Mouse (Mus musculus) embryonic facial prominence, embryonic 15.5 days (tissue): ENCODE data around the gene Col6a3. TPM values are rescaled to one million over a fixed set of nuclear protein-coding genes. Genes with fewer than 3 reads are reported as not detected.

ENCODE experiments used
- ATAC-seq: fragments of 200-750 bp; cut with Nextera tagmentation; 2 replicates; pipeline ENCODE4 v1.8.0; 2017; ENCODE audit warnings: low read depth, moderate TSS enrichment; ENCODE audit not compliant: insufficient number of reproducible peaks, low FRiP score, low TSS enrichment
- H3K27ac ChIP-seq: fragments of 300-500 bp; sonication (generic); replicated peaks from 2 replicates; pipeline ENCODE4 v1.5.1; 2015; ENCODE audit warnings: mild to moderate bottlenecking, inconsistent platforms
- H3K27me3 ChIP-seq: fragments of 300-500 bp; sonication (generic); 2 replicates; pipeline ENCODE4 v1.6.1; 2015; ENCODE audit warnings: inconsistent platforms
- H3K36me3 ChIP-seq: fragments of 300-500 bp; sonication (generic); 2 replicates; pipeline ENCODE4 v1.6.1; 2015; ENCODE audit warnings: mild to moderate bottlenecking, inconsistent platforms
- H3K4me1 ChIP-seq: fragments of 300-500 bp; sonication (generic); 2 replicates; pipeline ENCODE4 v1.6.1; 2015; ENCODE audit warnings: inconsistent platforms
- H3K4me2 ChIP-seq: fragments of 300-500 bp; sonication (generic); replicated peaks from 2 replicates; pipeline ENCODE4 v1.6.1; 2015; ENCODE audit warnings: mild to moderate bottlenecking, inconsistent platforms
- H3K4me3 ChIP-seq: fragments of 300-500 bp; sonication (generic); replicated peaks from 2 replicates; pipeline ENCODE4 v1.5.1; 2015; ENCODE audit warnings: mild to moderate bottlenecking, inconsistent platforms
- H3K9ac ChIP-seq: fragments of 300-500 bp; sonication (generic); 2 replicates; pipeline ENCODE4 v1.6.1; 2015; ENCODE audit warnings: inconsistent platforms
- H3K9me3 ChIP-seq: fragments of 300-500 bp; sonication (generic); replicated peaks from 2 replicates; pipeline ENCODE4 v1.6.1; 2016; ENCODE audit warnings: inconsistent platforms
- WGBS: fragments of 180-500 bp; shearing (Covaris S2); methylation state at CpG from one replicate; pipeline ENCODE4 v1.1.7; 2015; 5-methylcytosine and 5-hydroxymethylcytosine counted together
- polyA plus RNA-seq: library from polyadenylated mRNA; unstranded; fragments of >200 nt; fragmentation: Nextera tagmentation; extraction: Ambion mirVana; gene quantifications from 2 replicates; pipeline ENCODE4 v1.2.1, GENCODE M21; 2015

Gene Col6a3
- polyA plus RNA-seq, 1 experiment from 2014 or later: 204 TPM

DNA sequence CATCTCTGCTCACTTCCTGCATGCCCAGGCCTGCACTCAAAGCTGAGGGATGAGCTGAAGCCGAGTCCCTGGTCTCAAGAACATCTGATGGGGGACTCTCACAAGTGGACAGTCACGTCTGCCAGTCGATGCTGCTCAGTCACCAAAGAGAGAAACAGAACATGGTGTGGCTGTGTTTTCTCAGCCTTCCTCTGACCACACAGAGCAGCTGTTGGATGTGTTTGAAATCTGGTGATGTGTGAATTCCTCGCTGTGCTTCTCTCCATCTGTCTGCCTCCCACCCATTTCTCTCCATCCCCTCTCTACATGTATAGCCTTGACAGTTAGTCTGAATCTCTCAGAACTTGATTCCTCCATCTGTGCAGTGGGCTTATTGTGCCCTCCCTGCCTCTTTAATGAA is 92.5 kb downstream of the Col6a3 start:
- WGBS: 48% methylated on average over 4 of the region's 4 CpGs
- ATAC-seq: no peak
- no peaks in the 10 kb centered on the region for H3K36me3 ChIP-seq
- H3K9me3 ChIP-seq: no peaks in the 10 kb centered on the region
- H3K4me2 ChIP-seq: no peak overlapping the region
- H3K27me3 ChIP-seq: no peaks in the 10 kb centered on the region
- peak overlapping the region; percentile 22; the same call in 1 of the 2 replicates for H3K27ac ChIP-seq
- peaks cover 37% of the 10 kb centered on the region for H3K4me1 ChIP-seq
- no peak overlapping the region for H3K9ac ChIP-seq
- H3K4me3 ChIP-seq: no peak overlapping the region

- ATAC-seq: peak; percentile 76
- no peak overlapping the region for H3K9ac ChIP-seq
- no peaks in the 10 kb centered on the region for H3K9me3 ChIP-seq
- H3K4me3 ChIP-seq: no peak overlapping the region
- H3K36me3 ChIP-seq: no peaks in the 10 kb centered on the region
- H3K27me3 ChIP-seq: no peaks in the 10 kb centered on the region
- WGBS: 29% methylated on average over 8 of the region's 8 CpGs
- no peak overlapping the region for H3K4me2 ChIP-seq
- peaks cover 46% of the 10 kb centered on the region for H3K4me1 ChIP-seq
- peak overlapping the region; percentile 71 for H3K27ac ChIP-seq
Observed at GRCm38 (mm10) chr1:90750169-90750568, 93.6 kb downstream of the Col6a3 start.

DNA sequence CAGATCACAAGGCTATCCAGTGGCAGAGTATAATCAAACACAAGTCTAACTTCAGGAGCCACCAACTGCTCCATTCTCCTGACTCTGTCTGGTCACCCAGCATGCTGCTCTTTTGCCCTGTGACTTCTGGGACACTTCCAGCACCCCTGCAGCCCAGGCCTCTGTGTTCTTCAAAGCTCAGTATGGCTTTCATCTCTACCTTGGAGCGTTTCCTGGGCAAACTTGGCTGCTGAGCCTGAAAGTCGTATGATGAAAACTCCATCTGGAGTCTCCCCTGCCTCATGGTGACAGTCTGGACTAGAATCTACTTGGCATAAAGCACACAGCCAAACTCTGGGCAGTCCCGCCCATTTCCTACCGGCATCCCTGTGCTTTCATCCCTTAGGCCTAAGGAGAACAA is 95.2 kb downstream of the Col6a3 start:
- no peak overlapping the region for H3K4me3 ChIP-seq
- 48% methylated on average over 4 of the region's 4 CpGs for WGBS
- ATAC-seq: no peak
- no peak overlapping the region for H3K27ac ChIP-seq
- no peaks in the 10 kb centered on the region for H3K36me3 ChIP-seq
- no peaks in the 10 kb centered on the region for H3K9me3 ChIP-seq
- peaks cover 46% of the 10 kb centered on the region for H3K4me1 ChIP-seq
- no peak overlapping the region for H3K9ac ChIP-seq
- H3K27me3 ChIP-seq: no peaks in the 10 kb centered on the region
- H3K4me2 ChIP-seq: no peak overlapping the region

DNA sequence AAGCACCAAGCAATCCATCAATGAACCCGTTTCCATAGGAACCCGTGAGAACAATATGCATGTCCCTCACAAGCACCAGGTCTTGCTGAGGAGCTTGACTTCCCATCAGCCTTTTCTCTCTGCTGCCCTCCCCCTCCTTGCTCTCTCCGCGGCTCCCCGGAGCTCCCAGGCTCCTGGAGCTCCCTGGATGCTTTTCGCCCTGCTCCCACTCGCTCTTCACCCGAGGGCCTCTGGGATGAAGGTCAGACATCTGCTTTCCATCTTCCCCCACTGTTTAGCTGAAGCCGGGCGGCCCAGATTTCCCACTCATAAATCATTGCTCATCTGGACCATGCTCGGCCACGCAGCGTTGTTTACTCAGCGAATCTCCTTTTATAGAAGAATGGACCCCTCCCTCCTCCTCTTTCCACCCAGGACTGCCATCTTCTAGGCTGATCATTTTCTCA is 99.8 kb downstream of the Col6a3 start:
- 12% methylated on average over 14 of the region's 14 CpGs for WGBS
- Histone ChIP-seq H3K27ac (peak overlapping the region; percentile 66), H3K4me1 (peaks cover 36% of the 10 kb centered on the region), H3K9ac (no peak overlapping the region), H3K4me3 (0 out of 2 replicates have a peak overlapping the region, but pooled peaks have one; percentile 12), H3K27me3 (no peaks in the 10 kb centered on the region), H3K4me2 (peak overlapping the region; percentile 41), H3K36me3 (no peaks in the 10 kb centered on the region), H3K9me3 (no peaks in the 10 kb centered on the region)
- ATAC-seq: peak; percentile 41; the same call in 1 of the 2 replicates

GRCm38 (mm10) chr1:90743445-90743844 is 100.3 kb downstream of the Col6a3 start:
- H3K27ac ChIP-seq: no peak overlapping the region
- WGBS: 75% methylated on average over 1 of the region's 1 CpGs
- no peak overlapping the region for H3K9ac ChIP-seq
- peaks cover 36% of the 10 kb centered on the region for H3K4me1 ChIP-seq
- no peak overlapping the region for H3K4me2 ChIP-seq
- no peak for ATAC-seq
- H3K27me3 ChIP-seq: no peaks in the 10 kb centered on the region
- no peak overlapping the region for H3K4me3 ChIP-seq
- no peaks in the 10 kb centered on the region for H3K9me3 ChIP-seq
- no peaks in the 10 kb centered on the region for H3K36me3 ChIP-seq

DNA sequence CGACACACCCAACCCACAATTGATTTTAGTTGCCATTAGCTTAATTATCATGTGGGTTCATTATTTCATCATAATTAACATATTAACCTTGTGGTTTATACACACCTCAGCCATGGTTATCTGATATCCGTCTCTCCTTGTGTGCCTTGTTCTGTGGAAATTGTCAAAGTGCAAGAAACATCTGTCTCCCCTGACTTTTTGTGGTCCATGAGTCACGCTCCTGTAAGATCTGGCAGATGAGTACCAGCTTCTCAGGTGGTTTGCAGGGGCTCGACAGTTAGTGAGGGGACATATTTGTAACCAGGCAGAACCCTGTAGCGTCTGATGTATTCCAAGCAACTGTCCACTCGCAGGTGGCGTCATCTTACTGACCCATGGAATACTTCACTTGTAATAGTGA is 101.1 kb downstream of the Col6a3 start:
- Histone ChIP-seq H3K4me2 (no peak overlapping the region), H3K9ac (no peak overlapping the region), H3K27ac (no peak overlapping the region), H3K4me1 (peaks cover 36% of the 10 kb centered on the region), H3K9me3 (no peaks in the 10 kb centered on the region), H3K4me3 (no peak overlapping the region), H3K36me3 (no peaks in the 10 kb centered on the region), H3K27me3 (no peaks in the 10 kb centered on the region)
- ATAC-seq: no peak
- 75% methylated on average over 7 of the region's 7 CpGs for WGBS

DNA sequence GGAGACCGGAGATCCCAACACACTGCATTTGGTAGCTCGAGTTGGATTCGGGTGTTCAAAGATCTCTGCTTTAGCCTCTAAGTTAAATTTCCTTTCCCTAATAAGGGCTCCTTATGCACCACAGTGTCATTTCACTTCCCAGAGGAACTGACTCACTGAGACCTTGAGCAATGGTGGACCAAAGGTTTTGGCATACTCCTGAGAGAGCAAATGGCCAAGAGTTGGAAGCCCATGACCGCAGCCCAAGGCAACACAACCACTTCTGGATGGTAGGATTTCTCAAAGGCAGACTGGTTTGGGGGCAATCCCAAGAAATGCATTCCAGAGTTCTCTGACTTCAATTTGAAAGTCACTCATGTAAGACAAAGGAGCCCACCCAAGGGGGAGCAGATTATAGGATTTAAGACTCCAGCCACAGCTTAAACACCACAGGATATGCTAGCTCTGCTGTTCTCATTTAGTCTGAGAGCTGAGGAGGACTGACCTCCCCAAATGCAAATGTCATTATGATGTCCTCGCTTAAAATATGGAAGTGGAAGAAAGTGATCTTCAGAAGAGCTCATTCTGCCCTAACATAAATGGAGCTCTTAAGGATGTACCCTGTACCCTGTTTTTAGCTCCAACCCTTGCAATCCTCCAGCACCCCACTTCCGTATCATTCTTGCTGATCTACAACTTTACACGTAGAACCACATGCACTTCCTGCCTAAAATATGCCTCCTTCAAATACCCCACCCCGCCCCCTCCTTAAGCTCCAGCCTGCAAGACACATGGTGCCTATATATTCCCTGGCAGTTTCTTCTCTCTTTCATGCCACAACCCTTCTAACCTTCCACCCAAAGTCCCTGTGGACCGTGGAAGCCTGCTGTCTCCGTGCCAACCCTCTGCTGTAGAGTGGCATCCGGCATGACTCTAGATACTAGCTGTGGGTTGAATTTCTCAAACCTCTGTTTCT is 103.3 kb downstream of the Col6a3 start:
- Histone ChIP-seq H3K9ac (no peak overlapping the region), H3K4me1 (peaks cover 27% of the 10 kb centered on the region), H3K27me3 (no peaks in the 10 kb centered on the region), H3K9me3 (no peaks in the 10 kb centered on the region), H3K27ac (peak overlapping the region; percentile 58), H3K4me3 (no peak overlapping the region), H3K36me3 (no peaks in the 10 kb centered on the region), H3K4me2 (no peak overlapping the region)
- WGBS: 54% methylated on average over 11 of the region's 11 CpGs
- peak; percentile 65 for ATAC-seq

GRCm38 (mm10) chr1:90738913-90739312 is 104.9 kb downstream of the Col6a3 start:
- no peak overlapping the region for H3K4me3 ChIP-seq
- 93% methylated on average over 2 of the region's 2 CpGs for WGBS

DNA sequence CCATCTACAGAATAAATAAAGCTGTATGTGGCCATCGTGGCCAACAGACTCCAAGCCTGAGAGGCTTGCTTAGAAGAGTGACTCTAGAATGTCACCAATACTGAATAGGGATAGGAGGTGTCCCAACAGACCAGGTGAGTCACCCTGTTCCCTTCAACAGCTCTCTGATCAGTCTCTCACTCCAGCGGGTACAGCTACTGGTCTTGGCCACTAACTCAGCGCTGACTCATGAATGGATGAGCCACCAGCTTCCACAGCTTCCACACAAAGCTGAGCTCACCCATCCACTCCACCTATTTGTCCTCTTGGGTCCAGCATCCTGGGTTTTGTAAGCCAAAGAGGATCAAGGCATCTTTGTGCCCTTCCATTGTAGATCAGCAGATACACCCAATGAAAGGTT is 114.3 kb downstream of the Col6a3 start:
- ATAC-seq: no peak
- 75% methylated on average over 3 of the region's 3 CpGs for whole genome bisulfite sequencing
- Histone ChIP-seq H3K36me3 (no peaks in the 10 kb centered on the region), H3K9ac (no peak overlapping the region), H3K27me3 (no peaks in the 10 kb centered on the region), H3K4me1 (peaks cover 17% of the 10 kb centered on the region), H3K4me2 (no peak overlapping the region), H3K9me3 (no peaks in the 10 kb centered on the region), H3K27ac (no peak overlapping the region), H3K4me3 (no peak overlapping the region)

More at GRCm38 (mm10) chr1:90738913-90739312, 104.9 kb downstream of the Col6a3 start:
- Histone ChIP-seq H3K27ac (no peak overlapping the region), H3K36me3 (no peaks in the 10 kb centered on the region), H3K9ac (no peak overlapping the region), H3K9me3 (no peaks in the 10 kb centered on the region), H3K4me2 (no peak overlapping the region), H3K27me3 (no peaks in the 10 kb centered on the region), H3K4me1 (peaks cover 27% of the 10 kb centered on the region)
- ATAC-seq: no peak

DNA sequence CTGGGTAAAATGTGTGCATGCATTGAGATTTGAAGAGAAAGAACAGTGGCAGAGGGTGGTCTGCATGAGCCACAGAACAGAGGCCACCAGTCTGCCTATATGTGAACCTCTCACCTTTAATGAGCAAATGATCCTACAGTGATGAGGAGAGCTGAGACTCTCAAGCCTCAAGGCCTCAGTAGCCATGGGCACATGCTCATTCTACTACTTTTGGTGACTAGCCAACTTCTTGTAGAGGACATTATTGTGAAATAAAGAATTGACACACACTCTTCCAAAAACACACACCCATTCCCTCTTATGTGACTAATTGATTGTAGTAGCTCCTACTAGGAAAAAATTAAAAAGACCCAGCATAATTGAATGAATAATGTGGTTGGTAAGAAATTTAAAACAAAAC is 120.0 kb downstream of the Col6a3 start:
- Histone ChIP-seq H3K4me2 (no peak overlapping the region), H3K4me3 (no peak overlapping the region), H3K9ac (no peak overlapping the region), H3K9me3 (no peaks in the 10 kb centered on the region), H3K27me3 (no peaks in the 10 kb centered on the region), H3K4me1 (peaks cover 11% of the 10 kb centered on the region; the same call in 1 of the 2 replicates), H3K36me3 (no peaks in the 10 kb centered on the region), H3K27ac (no peak overlapping the region)
- no peak for ATAC-seq

DNA sequence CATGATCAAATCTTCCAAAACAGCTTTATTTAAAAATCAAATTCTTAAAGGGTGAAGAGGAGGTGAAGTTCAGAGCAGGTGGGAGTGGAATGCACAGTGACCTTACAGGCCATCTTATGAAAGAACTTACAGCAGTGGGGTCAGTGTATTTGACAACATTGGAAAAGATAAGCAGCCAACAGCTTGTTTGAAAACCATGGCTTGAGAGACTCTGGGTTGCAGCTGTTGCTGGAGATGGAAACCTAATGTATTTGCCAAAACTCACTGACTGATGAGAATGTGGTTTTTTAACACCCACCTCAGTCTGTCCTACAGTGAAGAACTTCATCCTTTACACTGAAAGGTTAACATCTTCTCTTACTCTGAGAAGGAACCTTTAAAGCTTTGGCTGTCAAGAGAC is 120.4 kb downstream of the Col6a3 start:
- no peak for ATAC-seq
- Histone ChIP-seq H3K27ac (no peak overlapping the region), H3K9me3 (no peaks in the 10 kb centered on the region), H3K4me3 (no peak overlapping the region), H3K36me3 (no peaks in the 10 kb centered on the region), H3K4me1 (peaks cover 13% of the 10 kb centered on the region; the same call in 1 of the 2 replicates), H3K9ac (no peak overlapping the region), H3K4me2 (no peak overlapping the region), H3K27me3 (no peaks in the 10 kb centered on the region)

- H3K4me1 ChIP-seq: peaks cover 13% of the 10 kb centered on the region; the same call in 1 of the 2 replicates
- H3K4me2 ChIP-seq: no peak overlapping the region
- H3K27me3 ChIP-seq: no peaks in the 10 kb centered on the region
- H3K9me3 ChIP-seq: no peaks in the 10 kb centered on the region
- no peaks in the 10 kb centered on the region for H3K36me3 ChIP-seq
- no peak for ATAC-seq
- no peak overlapping the region for H3K27ac ChIP-seq
- H3K4me3 ChIP-seq: no peak overlapping the region
- no peak overlapping the region for H3K9ac ChIP-seq
Observed at GRCm38 (mm10) chr1:90722021-90722420, 121.8 kb downstream of the Col6a3 start.
